Comparison of ENCODE assay signal across 15 mouse cellular contexts in genomic region chr4:130862538-130862937, GRCm38 (mm10). TPM values are rescaled to one million over a fixed set of nuclear protein-coding genes. Genes with fewer than 3 reads are reported as not detected.
DNase-seq lines count a peak whose midpoint lies in the region; ATAC-seq lines count a peak whose summit lies in the region.
"Had no signal": no experiment of that assay in that cellular context is flagged by ENCODE, and none has a peak within 500 bp of the region (broad histone marks: within the 10 kb centered on the region; RNA-seq: fewer than 3 reads in every experiment).

No protein-coding gene starts in this region.

- no peak overlapping the region for H3K4me3 ChIP-seq in heart, embryonic 16.5 days (ENCODE audit: low read length)
- no peak overlapping the region for H3K4me3 ChIP-seq in midbrain, embryonic 16.5 days (ENCODE audit: low read depth, low read length)
- H3K4me3 ChIP-seq in midbrain, embryonic 11.5 days (ENCODE audit: low read depth, low read length), result no peak overlapping the region
- H3K4me3 ChIP-seq: megakaryocyte, embryonic 14.5 days had no signal

- H3K27me3 ChIP-seq in heart, embryonic 16.5 days (ENCODE audit: control insufficient read depth, insufficient read depth, low read length), result peaks cover 11% of the 10 kb centered on the region
- no peaks in the 10 kb centered on the region for H3K27me3 ChIP-seq in midbrain, embryonic 16.5 days (ENCODE audit: control insufficient read depth, insufficient read depth, low read depth, low read length)
- H3K27me3 ChIP-seq in midbrain, embryonic 11.5 days (ENCODE audit: control insufficient read depth, insufficient read depth, low read length), result peaks cover 18% of the 10 kb centered on the region
- H3K27me3 ChIP-seq: Patski had no signal

- H3K9ac ChIP-seq in heart, embryonic 16.5 days (ENCODE audit: low read length), result no peak overlapping the region
- H3K9ac ChIP-seq in midbrain, embryonic 16.5 days (ENCODE audit: low read depth, low read length), result peak overlapping the region; percentile 70; the same call in 1 of the 2 replicates
- no peak overlapping the region for H3K9ac ChIP-seq in midbrain, embryonic 11.5 days (ENCODE audit: low read length)
- H3K9ac ChIP-seq: lung, embryonic 15.5 days had no signal

- 64% methylated on average over 5 of the region's 5 CpGs for WGBS in heart, embryonic 16.5 days
- WGBS in midbrain, embryonic 16.5 days, result 78% methylated on average over 5 of the region's 5 CpGs
- 80% methylated on average over 5 of the region's 5 CpGs for WGBS in midbrain, embryonic 11.5 days

- DNase-seq in cerebellum, adult 9-11 months, result peak; percentile 61
- no peak for DNase-seq in cerebellum, postnatal 14 days
- no peak for DNase-seq in heart, postnatal 10 days
- DNase-seq in midbrain, embryonic 11.5 days (ENCODE audit: low spot score, missing footprints), result no peak
- no peak for DNase-seq in thymus, postnatal 36 days
- no peak for DNase-seq in urinary bladder, postnatal 25 days (ENCODE audit: low spot score)
- DNase-seq: kidney, adult 11 months; kidney, postnatal 25 days; right cerebral cortex, postnatal 4 days; thymus, postnatal 14 days had no signal

- no peaks in the 10 kb centered on the region for H3K36me3 ChIP-seq in heart, embryonic 16.5 days (ENCODE audit: control insufficient read depth, insufficient read depth)
- no peaks in the 10 kb centered on the region for H3K36me3 ChIP-seq in midbrain, embryonic 16.5 days (ENCODE audit: control insufficient read depth, insufficient read depth, low read length)
- H3K36me3 ChIP-seq in midbrain, embryonic 11.5 days (ENCODE audit: control insufficient read depth, insufficient read depth, low read length), result no peaks in the 10 kb centered on the region
- H3K36me3 ChIP-seq: lung, embryonic 15.5 days had no signal

- H3K4me2 ChIP-seq in heart, embryonic 16.5 days (ENCODE audit: low read depth, low read length), result no peak overlapping the region
- H3K4me2 ChIP-seq in midbrain, embryonic 16.5 days (ENCODE audit: low read length), result no peak overlapping the region
- no peak overlapping the region for H3K4me2 ChIP-seq in midbrain, embryonic 11.5 days

- intact Hi-C loops in heart, postnatal 10 days (cut with DNase I), result no loop called here

- H3K4me1 ChIP-seq in heart, embryonic 16.5 days (ENCODE audit: control insufficient read depth, insufficient read depth, low read length), result peaks cover 10% of the 10 kb centered on the region
- H3K4me1 ChIP-seq in midbrain, embryonic 16.5 days (ENCODE audit: control insufficient read depth, insufficient read depth, low read length), result peaks cover 52% of the 10 kb centered on the region
- peaks cover 24% of the 10 kb centered on the region for H3K4me1 ChIP-seq in midbrain, embryonic 11.5 days (ENCODE audit: control insufficient read depth, insufficient read depth, low read length)
- H3K4me1 ChIP-seq: megakaryocyte, embryonic 14.5 days had no signal

- H3K9me3 ChIP-seq in heart, embryonic 16.5 days (replicated peaks; ENCODE audit: control insufficient read depth, low read length), result no peaks in the 10 kb centered on the region
- no peaks in the 10 kb centered on the region for H3K9me3 ChIP-seq in midbrain, embryonic 16.5 days (replicated peaks; ENCODE audit: control insufficient read depth, low read length, poor library complexity, severe bottlenecking)
- no peaks in the 10 kb centered on the region for H3K9me3 ChIP-seq in midbrain, embryonic 11.5 days (ENCODE audit: control insufficient read depth, low read length)
- H3K9me3 ChIP-seq: lung, embryonic 15.5 days had no signal

- peak overlapping the region; percentile 17 for H3K27ac ChIP-seq in heart, embryonic 16.5 days (ENCODE audit: low read length)
- H3K27ac ChIP-seq in midbrain, embryonic 16.5 days (ENCODE audit: low read length), result peak overlapping the region; percentile 89
- H3K27ac ChIP-seq in midbrain, embryonic 11.5 days (ENCODE audit: low read depth, low read length), result no peak overlapping the region

- ATAC-seq in heart, embryonic 16.5 days (replicated peaks; ENCODE audit: extremely low read depth, insufficient read depth, low FRiP score), result no peak
- ATAC-seq in midbrain, embryonic 16.5 days, result no peak
- ATAC-seq in midbrain, embryonic 11.5 days (ENCODE audit: low FRiP score), result no peak

RNA-seq across cellular contexts. Expression of gene Laptm5, which starts 50.4 kb away (rescaled TPM):
- polyA plus RNA-seq in heart, embryonic 16.5 days (2015; fragmentation: Nextera tagmentation; extraction: Ambion mirVana), result 37.5 and 61.2 TPM in 2 replicates
- total RNA-seq in heart, postnatal 10 days (2021), result 10 to 100 TPM; 13.9 to 16.9 TPM
- polyA plus RNA-seq in midbrain, embryonic 16.5 days (2015; fragmentation: Nextera tagmentation; extraction: Ambion mirVana), result 22.0 and 22.3 TPM in 2 replicates
- polyA plus RNA-seq in midbrain, embryonic 11.5 days (2014; fragmentation: Nextera tagmentation; extraction: Ambion mirVana), result 22.0 and 27.3 TPM in 2 replicates
- polyA plus RNA-seq: Patski had no signal
